Comparison of ENCODE assay signal across 30 mouse cellular contexts in genomic region chr10:86363669-86364309, GRCm38 (mm10).
"Had no signal": no experiment of that assay in that cellular context is flagged by ENCODE, and none has a peak within 500 bp of the region (broad histone marks: within the 10 kb centered on the region; RNA-seq: fewer than 3 reads in every experiment).

No protein-coding gene starts in this region.

- DNase-seq: left cerebral cortex, postnatal 4 days; liver; liver, embryonic 13.5 days; liver, postnatal 0 days; lung, adult 18-20 months; lung, adult 2 months; lung, embryonic 14.5 days; lung, postnatal 10 days; lung, postnatal 36 days; lung, postnatal 4 days; midbrain, embryonic 14.5 days had no signal

- H3K27ac ChIP-seq: left cerebral cortex, adult 2 months; limb, embryonic 10.5 days; limb, embryonic 12.5 days; limb, embryonic 13.5 days; limb, embryonic 15.5 days; liver, embryonic 12.5 days; liver, embryonic 13.5 days; liver, embryonic 14.5 days; liver, embryonic 15.5 days; lung, embryonic 15.5 days; macrophage; midbrain, embryonic 10.5 days; midbrain, embryonic 12.5 days; midbrain, embryonic 13.5 days; midbrain, embryonic 15.5 days; neural tube, embryonic 12.5 days had no signal

- H3K27me3 ChIP-seq: limb, embryonic 12.5 days; limb, embryonic 13.5 days; lung, embryonic 15.5 days; midbrain, embryonic 12.5 days; midbrain, embryonic 13.5 days; midbrain, embryonic 15.5 days; neural tube, embryonic 12.5 days had no signal

- ATAC-seq: liver, embryonic 12.5 days; liver, postnatal 0 days; lung, postnatal 0 days; midbrain, embryonic 13.5 days; midbrain, embryonic 15.5 days had no signal

- H3K4me2 ChIP-seq: limb, embryonic 12.5 days; limb, embryonic 13.5 days; limb, embryonic 15.5 days; liver, embryonic 11.5 days; liver, embryonic 12.5 days; liver, embryonic 13.5 days; liver, embryonic 15.5 days; lung, embryonic 14.5 days; lung, embryonic 15.5 days; midbrain, embryonic 12.5 days; midbrain, embryonic 13.5 days; midbrain, embryonic 15.5 days; neural tube, embryonic 12.5 days had no signal

- H3K9me3 ChIP-seq: limb, embryonic 10.5 days; limb, embryonic 12.5 days; limb, embryonic 13.5 days; limb, embryonic 15.5 days; liver, embryonic 12.5 days; liver, embryonic 13.5 days; liver, embryonic 15.5 days; lung, embryonic 15.5 days; midbrain, embryonic 10.5 days; midbrain, embryonic 12.5 days; midbrain, embryonic 13.5 days; midbrain, embryonic 15.5 days; neural tube, embryonic 12.5 days had no signal

- H3K4me1 ChIP-seq: midbrain, embryonic 12.5 days; midbrain, embryonic 13.5 days had no signal

- H3K36me3 ChIP-seq: limb, embryonic 10.5 days; limb, embryonic 12.5 days; limb, embryonic 13.5 days; limb, embryonic 15.5 days; liver, embryonic 12.5 days; liver, embryonic 13.5 days; liver, embryonic 15.5 days; lung, embryonic 15.5 days; midbrain, embryonic 10.5 days; midbrain, embryonic 12.5 days; midbrain, embryonic 13.5 days; midbrain, embryonic 15.5 days; neural tube, embryonic 12.5 days had no signal

- H3K9ac ChIP-seq: limb, embryonic 12.5 days; limb, embryonic 13.5 days; limb, embryonic 15.5 days; liver, embryonic 12.5 days; liver, embryonic 13.5 days; liver, embryonic 14.5 days; liver, embryonic 15.5 days; liver, postnatal 0 days; lung, embryonic 14.5 days; lung, embryonic 15.5 days; midbrain, embryonic 12.5 days; midbrain, embryonic 13.5 days; midbrain, embryonic 15.5 days; neural tube, embryonic 12.5 days had no signal

- H3K4me3 ChIP-seq: left cerebral cortex, adult 2 months; limb, embryonic 10.5 days; limb, embryonic 12.5 days; limb, embryonic 13.5 days; limb, embryonic 15.5 days; liver, embryonic 12.5 days; liver, embryonic 13.5 days; liver, embryonic 15.5 days; lung, embryonic 15.5 days; megakaryocyte, embryonic 14.5 days; midbrain, embryonic 10.5 days; midbrain, embryonic 12.5 days; midbrain, embryonic 13.5 days; midbrain, embryonic 15.5 days; myocyte; neural tube, embryonic 12.5 days had no signal
